26 mouse cellular contexts compared by ENCODE assay signal in the genomic region with DNA sequence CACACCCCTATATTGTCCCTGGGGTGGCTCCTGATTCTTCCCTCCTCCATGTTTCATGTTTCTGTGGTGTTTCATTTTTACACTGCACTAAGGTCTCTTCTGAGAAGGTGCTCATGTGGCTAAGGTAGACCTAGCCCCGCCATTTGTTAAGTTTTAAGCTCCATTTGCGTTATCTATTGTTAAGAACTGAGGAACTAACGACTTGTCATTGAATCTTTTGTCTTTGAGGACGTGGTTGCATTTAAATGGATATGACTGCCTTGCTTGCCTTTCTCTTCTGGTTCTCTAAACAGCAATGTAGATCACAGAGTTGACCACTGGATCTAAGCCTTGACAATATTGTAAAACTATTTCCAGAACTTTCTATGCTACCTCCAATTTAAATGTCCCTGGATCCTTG.
"Had no signal": no experiment of that assay in that cellular context is flagged by ENCODE, and none has a peak within 500 bp of the region (broad histone marks: within the 10 kb centered on the region; RNA-seq: fewer than 3 reads in every experiment).

No protein-coding gene starts in this region.

- ATAC-seq: hindbrain, postnatal 0 days; intestine, embryonic 16.5 days; liver, embryonic 12.5 days had no signal

- H3K4me3 ChIP-seq: heart, embryonic 10.5 days; heart, embryonic 12.5 days; hindbrain, embryonic 10.5 days; hindbrain, embryonic 12.5 days; hindbrain, embryonic 15.5 days; kidney, embryonic 15.5 days; limb, embryonic 13.5 days; limb, embryonic 15.5 days; liver, embryonic 12.5 days had no signal

- H3K4me2 ChIP-seq: heart, embryonic 12.5 days; hindbrain, embryonic 12.5 days; hindbrain, embryonic 15.5 days; kidney, embryonic 15.5 days; limb, embryonic 13.5 days; limb, embryonic 15.5 days; liver, embryonic 12.5 days had no signal

- H3K27ac ChIP-seq: heart, embryonic 10.5 days; hindbrain, embryonic 10.5 days; hindbrain, embryonic 12.5 days; hindbrain, embryonic 15.5 days; hindbrain, postnatal 0 days; kidney, embryonic 15.5 days; kidney, postnatal 0 days; limb, embryonic 13.5 days; limb, embryonic 15.5 days; liver, embryonic 12.5 days; liver, embryonic 14.5 days had no signal

- H3K36me3 ChIP-seq: heart, embryonic 10.5 days; heart, embryonic 12.5 days; hindbrain, embryonic 10.5 days; hindbrain, embryonic 12.5 days; hindbrain, embryonic 15.5 days; kidney, embryonic 15.5 days; limb, embryonic 13.5 days; limb, embryonic 15.5 days; liver, embryonic 12.5 days had no signal

- H3K4me1 ChIP-seq: heart, embryonic 10.5 days; heart, embryonic 12.5 days; hindbrain, embryonic 10.5 days; hindbrain, embryonic 12.5 days; hindbrain, embryonic 15.5 days; kidney, embryonic 15.5 days; limb, embryonic 13.5 days; limb, embryonic 15.5 days; liver, embryonic 12.5 days had no signal

- H3K9me3 ChIP-seq: heart, embryonic 10.5 days; heart, embryonic 12.5 days; hindbrain, embryonic 10.5 days; hindbrain, embryonic 12.5 days; hindbrain, embryonic 15.5 days; kidney, embryonic 15.5 days; limb, embryonic 13.5 days; limb, embryonic 15.5 days; liver, embryonic 12.5 days had no signal

- H3K27me3 ChIP-seq: heart, embryonic 12.5 days; hindbrain, embryonic 12.5 days; hindbrain, embryonic 15.5 days; kidney, embryonic 15.5 days; limb, embryonic 13.5 days; limb, embryonic 15.5 days; liver, embryonic 12.5 days had no signal

- DNase-seq: gastrocnemius, postnatal 14 days; gastrocnemius, postnatal 36 days; heart, adult 11 months; heart, postnatal 10 days; heart, postnatal 4 days; kidney, adult 11 months; kidney, adult 2 months; kidney, adult 9 months; kidney, postnatal 14 days; kidney, postnatal 36 days; layer of hippocampus, adult 9-11 months; layer of hippocampus, postnatal 36 days; left cerebral cortex, postnatal 4 days had no signal

- H3K9ac ChIP-seq: heart, embryonic 12.5 days; hindbrain, embryonic 12.5 days; hindbrain, embryonic 15.5 days; kidney, embryonic 15.5 days; limb, embryonic 13.5 days; limb, embryonic 15.5 days; liver, embryonic 12.5 days; liver, embryonic 14.5 days had no signal
